Mouse (Mus musculus) cerebellum, adult 8-10 months (tissue): ENCODE measurements at regions not wholly inside any gene's neighbourhood (a gene's known extent, or its start where the extent isn't known, plus 50 kb on each side); places are given as distances from the start of the nearest gene placed in this dataset.
"Not testable (repeated sequence)": the region's sequence is repeated elsewhere in the genome, so short reads cannot be mapped to it uniquely, and the experiment has no call there.

ENCODE experiments used
- DNase-seq: peaks from one replicate; pipeline ENCODE4 v3.0.0; 2022

DNA sequence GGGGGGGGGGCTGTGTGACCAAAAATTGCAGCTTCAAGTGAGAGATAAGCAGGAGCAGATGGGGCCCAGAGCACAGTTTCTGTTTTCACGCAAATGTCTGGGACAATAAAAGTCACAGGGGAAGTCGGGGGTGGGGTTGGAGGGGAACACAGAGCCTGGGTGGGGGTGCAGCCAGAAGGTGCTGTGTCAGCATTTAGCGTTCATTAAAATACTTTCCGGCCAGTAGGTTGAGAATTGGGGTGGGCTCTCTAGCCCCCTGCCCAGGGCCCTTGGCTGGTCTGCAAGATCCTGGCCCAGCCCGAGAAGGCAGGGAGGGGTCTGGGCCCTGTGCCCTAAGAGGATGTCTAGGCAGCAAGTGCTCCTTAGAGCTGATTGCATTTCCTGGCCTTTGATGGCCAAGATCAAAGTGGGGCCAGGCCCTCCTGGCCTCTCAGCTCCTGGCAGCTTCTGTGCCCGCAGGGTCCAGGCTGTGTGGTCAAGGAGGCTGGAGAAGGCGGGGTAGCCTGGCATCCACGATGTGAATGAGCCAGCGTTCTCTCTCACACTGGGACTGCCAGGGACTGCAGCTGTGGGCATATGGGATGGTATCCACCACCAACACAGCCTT lies 283.0 kb downstream of the Cyp26b1 start:
- no peak for DNase-seq

GRCm38 (mm10) chr6:84307556-84307955 lies 286.2 kb downstream of the Cyp26b1 start:
- no peak for DNase-seq

- DNase-seq: no peak
Measured at GRCm38 (mm10) chr6:84306585-84306984, 287.1 kb downstream of the Cyp26b1 start.

GRCm38 (mm10) chr6:84305093-84305492 lies 288.6 kb downstream of the Cyp26b1 start:
- DNase-seq: no peak

DNA sequence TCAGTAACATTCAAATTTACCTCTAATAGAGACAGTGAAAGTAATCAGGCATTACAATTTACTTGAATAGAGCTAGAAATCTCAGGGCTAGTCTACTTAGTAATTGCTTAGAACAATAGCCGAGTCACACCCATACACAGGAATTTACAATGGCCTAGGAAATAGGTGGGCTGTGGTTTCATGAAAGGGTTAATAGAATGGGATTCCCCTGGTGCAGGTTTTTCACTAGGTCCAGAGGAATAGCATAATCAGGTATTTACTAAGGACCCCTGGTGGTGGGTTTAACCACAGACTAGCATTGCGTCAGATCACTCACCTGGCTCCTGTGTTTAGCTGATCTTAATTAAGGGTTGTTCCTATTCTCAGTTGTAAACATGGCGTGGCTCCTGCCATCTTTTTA lies 290.8 kb downstream of the Cyp26b1 start:
- DNase-seq: not testable (repeated sequence)

- DNase-seq: no peak
Measured at GRCm38 (mm10) chr6:84299936-84300335, 291.5 kb downstream of the Dysf start.

- no peak for DNase-seq
Measured at GRCm38 (mm10) chr6:84299146-84299545, 290.8 kb downstream of the Dysf start.

DNA sequence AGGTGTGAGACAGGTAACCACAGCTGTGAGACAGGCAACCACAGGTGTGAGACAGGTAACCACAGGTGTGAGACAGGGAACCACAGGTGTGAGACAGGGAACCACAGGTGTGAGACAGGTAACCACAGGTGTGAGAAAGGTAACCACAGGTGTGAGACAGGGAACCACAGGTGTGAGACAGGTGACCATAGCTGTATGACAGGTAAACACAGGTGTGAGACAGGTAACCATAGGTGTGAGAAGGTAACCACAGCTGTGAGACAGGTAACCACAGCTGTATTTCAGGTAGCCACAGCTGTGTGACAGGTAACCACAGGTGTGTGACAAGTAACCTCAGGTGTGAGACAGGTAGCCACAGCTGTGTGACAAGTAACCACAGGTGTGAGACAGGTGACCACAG lies 265.5 kb downstream of the Dysf start:
- not testable (repeated sequence) for DNase-seq

DNA sequence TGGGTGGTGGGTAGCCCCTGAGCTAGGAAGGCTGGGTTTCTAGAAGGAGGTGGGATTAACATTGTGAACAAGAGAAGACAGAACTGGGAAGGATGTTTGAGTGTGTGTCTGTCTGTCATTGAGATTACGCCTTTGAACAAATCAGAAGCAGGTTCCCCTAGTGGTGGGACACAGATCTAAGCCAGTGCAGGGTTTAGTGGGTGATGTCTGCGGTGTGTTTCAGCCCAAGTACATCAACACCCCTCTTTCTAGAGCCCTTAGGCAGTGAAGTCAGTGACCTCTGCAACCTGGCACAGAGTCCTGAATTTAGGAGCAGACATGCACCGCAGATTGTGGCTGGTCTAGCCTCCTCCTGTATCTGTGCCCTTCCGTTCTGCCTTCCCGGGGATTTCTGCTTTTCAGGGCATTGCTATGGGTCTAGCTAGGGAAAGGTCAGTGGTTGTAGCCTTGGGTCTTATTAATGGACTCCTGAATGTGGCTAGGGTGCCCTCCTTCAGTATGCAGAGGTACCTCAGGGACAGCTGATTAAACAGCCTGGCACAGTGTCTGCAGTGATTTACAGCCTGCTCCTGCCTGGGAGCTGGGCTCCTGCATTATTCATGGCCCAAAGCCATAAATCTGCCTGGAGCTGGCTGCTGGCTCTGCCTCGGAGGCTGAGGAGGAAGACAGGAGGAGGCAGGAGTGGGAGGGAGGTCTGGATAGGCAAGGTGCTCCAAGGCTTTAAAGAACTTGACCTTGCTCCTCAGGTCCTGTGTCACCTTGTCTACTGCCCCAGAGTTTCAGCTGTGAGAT lies 264.3 kb downstream of the Dysf start:
- no peak for DNase-seq

GRCm38 (mm10) chr6:84271966-84272365 lies 263.6 kb downstream of the Dysf start:
- DNase-seq: no peak

- no peak for DNase-seq
Measured at GRCm38 (mm10) chr6:84271441-84271840, 263.1 kb downstream of the Dysf start.

DNA sequence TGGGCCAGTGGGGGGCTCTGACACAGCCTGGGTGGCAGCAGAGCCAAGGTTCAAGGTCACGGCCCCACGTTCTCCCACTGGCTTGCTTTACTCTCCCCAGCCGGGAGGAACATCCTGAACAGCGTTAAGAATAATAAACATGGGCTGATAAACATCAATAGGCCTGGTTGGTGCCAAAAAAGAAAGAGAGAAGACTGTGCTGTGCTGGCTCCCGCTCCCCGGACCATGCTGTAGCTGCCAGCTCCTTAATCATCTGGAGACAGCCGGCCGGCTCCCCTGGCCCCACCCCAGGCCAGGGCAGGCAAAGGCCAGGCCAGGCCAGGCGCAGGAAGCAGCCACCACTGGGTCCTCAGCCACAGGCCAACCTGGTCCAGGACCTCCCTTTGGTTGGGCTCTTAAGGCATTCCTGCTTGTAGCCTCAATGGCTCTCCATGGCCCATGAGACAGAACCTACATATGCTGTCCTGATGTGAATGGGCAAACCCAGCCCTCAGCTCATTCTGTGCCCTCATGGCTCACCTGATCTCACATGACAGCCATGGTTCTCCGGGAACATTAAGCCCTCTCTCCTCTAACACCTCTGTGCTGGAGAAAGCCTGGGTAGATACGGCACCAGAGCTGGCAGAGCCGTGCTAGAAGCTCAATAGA lies 262.3 kb downstream of the Dysf start:
- no peak for DNase-seq

DNA sequence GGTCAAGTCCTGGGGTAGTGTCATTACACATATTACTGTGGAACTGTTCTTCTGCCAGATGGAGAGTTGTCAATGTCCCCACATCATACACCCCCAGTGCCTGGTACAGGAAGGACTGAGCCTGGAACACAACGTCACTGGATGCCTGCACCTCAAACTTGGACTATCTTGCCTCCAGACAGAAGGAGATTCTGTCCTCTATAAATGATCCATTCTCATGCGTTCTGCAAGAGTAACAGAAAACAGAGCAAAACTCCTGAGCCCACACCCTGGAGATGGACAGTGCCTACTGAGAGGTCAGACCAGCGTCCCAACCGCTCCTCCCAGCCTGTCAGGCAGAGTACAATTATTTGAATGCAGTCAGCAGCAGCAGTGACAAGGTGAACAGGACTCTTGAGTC lies 261.1 kb downstream of the Dysf start:
- no peak for DNase-seq

DNA sequence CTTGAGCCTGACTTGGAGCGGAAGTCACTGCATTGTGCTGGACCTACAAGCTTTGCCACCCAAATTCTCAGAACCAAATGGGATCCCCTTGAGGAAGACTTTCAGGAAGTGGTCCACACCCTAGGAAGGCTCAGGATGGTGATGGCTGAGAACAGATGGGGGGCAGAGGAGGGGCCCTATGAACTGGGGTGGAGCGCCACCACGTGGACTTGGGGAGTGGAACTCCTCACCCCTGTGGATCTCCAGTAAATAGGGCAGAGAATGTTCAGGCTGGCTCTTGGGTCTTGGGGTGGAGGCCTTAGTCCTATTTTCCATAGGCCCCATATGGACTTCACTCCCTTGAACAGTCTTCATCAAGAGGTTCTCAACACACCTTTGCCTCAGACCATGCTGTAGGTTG lies 260.6 kb downstream of the Dysf start:
- DNase-seq: no peak

DNA sequence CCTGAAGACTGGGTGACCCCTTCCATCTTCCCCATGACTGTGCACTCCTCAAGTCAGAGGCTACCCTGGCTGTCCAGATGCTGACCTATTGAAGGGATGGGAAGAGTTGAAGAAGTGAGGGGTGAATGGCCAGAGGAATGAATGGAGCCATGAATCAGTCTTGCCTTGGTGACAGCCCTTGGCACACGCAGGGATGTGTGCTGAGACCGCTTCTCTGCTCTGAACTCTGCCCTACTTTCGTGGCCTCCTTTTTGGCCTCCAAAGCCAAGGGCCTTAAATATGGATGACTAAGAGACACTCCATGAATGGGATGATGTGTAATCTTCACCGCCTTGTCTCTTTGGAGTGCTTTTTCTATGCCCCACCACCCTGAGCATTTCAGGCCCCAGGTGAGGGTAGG lies 259.7 kb downstream of the Dysf start:
- no peak for DNase-seq

DNA sequence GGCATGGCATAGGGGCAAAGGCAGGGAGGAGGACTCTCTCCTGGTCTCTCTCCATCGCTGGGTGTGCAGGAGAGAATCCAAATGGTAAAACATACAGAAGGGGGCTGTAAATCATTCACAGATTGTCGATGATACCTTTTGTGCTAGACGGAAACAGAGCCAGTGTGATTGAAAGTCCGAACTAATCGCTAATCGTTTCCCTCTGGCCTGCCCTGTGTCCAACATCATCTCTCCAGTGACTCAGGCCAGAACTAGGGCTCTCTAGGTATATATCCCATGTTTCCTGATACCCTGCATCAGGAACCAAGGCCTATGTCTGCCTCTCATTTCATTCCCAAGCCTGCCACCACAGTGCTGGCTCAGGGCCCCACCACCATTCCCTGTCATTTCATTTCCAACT lies 259.1 kb downstream of the Dysf start:
- no peak for DNase-seq

DNA sequence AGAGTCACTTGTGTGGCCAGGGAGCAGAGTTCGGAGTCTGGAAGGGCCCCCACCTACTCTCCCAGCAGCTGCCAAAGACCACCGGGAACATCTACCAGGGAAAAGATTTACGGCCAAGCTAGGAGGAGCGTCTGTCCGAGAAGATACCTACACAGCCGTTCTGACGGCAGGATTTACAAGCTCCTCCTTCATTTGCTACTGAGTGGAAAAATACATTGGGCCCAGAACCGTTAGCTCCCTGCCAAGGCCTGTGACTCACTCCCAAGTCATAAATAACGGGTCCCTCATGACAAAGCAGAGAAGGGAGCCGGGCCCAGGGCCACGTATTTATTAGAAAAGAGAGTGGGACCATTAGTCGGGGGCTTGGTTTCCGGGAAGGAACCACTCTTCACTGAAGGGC lies 258.3 kb downstream of the Dysf start:
- no peak for DNase-seq

DNA sequence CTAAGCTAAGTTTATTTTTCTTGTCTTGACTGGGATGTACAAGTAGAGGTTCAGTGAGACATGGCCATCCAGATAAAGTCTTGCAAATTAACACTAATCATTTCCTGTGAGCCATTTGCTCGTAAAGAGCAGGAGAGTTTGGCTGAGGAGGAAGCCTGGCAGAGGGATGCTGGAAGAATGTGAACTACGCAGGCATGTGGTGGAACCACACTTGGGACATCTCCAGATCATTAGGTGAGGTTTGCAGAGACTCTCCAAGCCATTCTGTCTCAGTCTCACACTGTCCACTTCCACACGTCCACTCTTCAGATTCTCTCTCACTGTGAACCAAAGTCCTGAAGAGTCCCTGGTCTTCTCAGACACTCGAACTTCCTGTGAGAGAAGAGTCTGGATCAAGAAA lies 256.3 kb downstream of the Dysf start:
- no peak for DNase-seq

DNA sequence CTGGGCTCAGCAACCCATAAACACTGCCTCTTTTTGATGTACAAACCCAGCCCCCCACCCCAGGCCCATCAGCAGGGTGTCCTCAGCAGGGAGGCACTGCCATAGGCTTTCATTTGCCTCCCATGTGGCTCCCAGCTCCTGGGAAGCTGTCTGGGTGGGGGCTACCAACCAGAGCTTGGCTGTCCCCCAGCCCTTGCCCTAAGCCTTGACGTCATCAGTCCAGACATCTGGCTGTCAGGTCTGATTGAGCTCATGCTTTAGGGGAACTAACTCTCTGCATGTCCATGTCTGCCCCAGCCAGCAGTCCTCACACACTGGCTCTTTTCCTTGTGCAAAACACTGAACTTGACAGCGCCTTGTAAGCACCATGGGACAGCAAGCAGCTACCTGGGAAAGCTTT lies 255.3 kb downstream of the Dysf start:
- DNase-seq: no peak

DNA sequence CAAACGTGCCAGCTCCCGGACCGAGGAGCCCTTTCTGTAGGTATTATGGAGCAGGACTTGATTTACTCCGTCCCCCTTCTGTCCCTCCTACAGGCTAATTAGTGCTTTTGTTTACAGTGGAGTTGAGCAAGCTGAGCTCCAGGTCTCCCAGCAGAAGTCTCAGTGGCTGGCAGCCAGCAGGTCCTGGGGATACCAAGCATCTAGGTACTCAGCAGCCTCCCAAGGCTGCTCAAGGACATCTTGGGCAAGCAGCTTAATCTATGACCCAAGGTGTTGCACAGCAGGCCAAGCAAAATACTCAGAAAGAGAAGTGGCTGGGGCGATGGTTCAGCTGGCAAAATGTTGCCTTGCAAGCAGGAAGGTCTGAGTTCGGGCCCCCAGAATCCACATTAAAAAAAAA lies 254.4 kb downstream of the Dysf start:
- no peak for DNase-seq

GRCm38 (mm10) chr6:84261483-84261882 lies 253.1 kb downstream of the Dysf start:
- no peak for DNase-seq
